In the genomic region with DNA sequence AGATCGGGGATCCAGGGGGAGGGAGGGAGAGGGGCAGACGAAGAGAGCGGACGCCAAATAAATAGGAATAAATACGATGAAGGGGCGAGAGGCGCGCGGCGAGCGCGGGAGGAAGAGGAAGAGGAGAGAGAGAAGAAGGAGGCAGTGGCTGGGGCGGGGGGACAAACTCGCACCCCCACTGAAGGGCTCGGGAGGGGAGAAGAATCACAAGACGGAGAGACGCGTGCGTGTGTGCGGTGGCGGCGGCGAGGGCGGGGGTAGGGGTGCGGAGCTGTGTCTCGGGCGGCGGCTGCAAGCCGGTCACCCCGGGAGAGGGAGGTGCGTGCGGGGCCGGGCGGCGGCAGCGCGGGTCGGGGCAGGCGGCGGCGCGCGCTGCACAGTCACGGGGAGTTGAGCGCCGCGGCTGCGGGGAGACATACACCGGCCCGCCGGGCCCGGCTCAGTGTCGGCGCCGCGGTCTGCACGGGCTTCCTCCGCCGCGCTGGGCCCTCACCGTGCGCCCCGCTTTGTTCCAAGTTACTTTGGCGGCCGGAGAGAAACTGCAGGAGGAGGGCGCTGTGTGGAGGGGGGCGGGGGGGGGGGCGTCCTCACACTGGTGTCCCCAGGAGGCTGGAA, we compare ENCODE assay signal across 7 mouse cellular contexts. TPM values are rescaled to one million over a fixed set of nuclear protein-coding genes. Genes with fewer than 3 reads are reported as not detected.
DNase-seq lines count a peak whose midpoint lies in the region; ATAC-seq and TF ChIP-seq lines count a peak whose summit lies in the region.

A gene (minus strand): TSS at position 142 of the 615 bp plus-strand sequence.

- H3K27me3 ChIP-seq in heart, embryonic 15.5 days: no peaks in the 10 kb centered on the region
- H3K27me3 ChIP-seq in small intestine, adult 2 months (ENCODE audit: control insufficient read depth, insufficient read depth, low read length): peaks cover 39% of the 10 kb centered on the region

- H3K4me3 ChIP-seq in embryonic fibroblast, embryonic 13.5 days (ENCODE audit: insufficient read depth, low read length): peak within 1 kb of the TSS; percentile 89
- peak within 1 kb of the TSS; percentile 91 for H3K4me3 ChIP-seq in heart, embryonic 15.5 days
- peak within 1 kb of the TSS; percentile 63 for H3K4me3 ChIP-seq in small intestine, adult 2 months (ENCODE audit: low read depth, low read length)

- H3K27ac ChIP-seq in embryonic fibroblast, embryonic 13.5 days (ENCODE audit: insufficient read depth, low read length): peak within 1 kb of the TSS; percentile 87
- H3K27ac ChIP-seq in heart, embryonic 15.5 days: peak within 1 kb of the TSS; percentile 95
- H3K27ac ChIP-seq in small intestine, adult 2 months (ENCODE audit: insufficient read depth, low read depth, low read length): no peak within 1 kb of the TSS

- H3K9ac ChIP-seq in heart, embryonic 15.5 days: peak within 1 kb of the TSS; percentile 82

- peak within 1 kb of the TSS; percentile 99 for H3K4me2 ChIP-seq in heart, embryonic 15.5 days

- 0 out of 2 replicates have a peak, but pooled peaks have one; percentile 14 for TF ChIP-seq POLR2A in embryonic fibroblast, embryonic 13.5 days (IDR thresholded peaks at IDR 0.05; ENCODE audit: low read depth, low read length)
- TF ChIP-seq POLR2A in small intestine, adult 2 months (IDR thresholded peaks at IDR 0.05; ENCODE audit: low read depth, low read length): no peak

- H3K36me3 ChIP-seq in heart, embryonic 15.5 days: no peaks in the 10 kb centered on the region
- no peaks in the 10 kb centered on the region for H3K36me3 ChIP-seq in small intestine, adult 2 months (ENCODE audit: control insufficient read depth, insufficient read depth, low read length)

- DNase-seq in MN1 (ENCODE audit: low spot score): peak; percentile 58
- DNase-seq in adrenal gland, adult 2 months: peak; percentile 73
- peak in 1 of 2 experiments; percentile 12 for DNase-seq in layer of hippocampus, adult 8-10 months (ENCODE audit: low spot score in 2 of 2)
- DNase-seq in lung, postnatal 4 days: peak; percentile 21 to 45

- WGBS in heart, embryonic 15.5 days: under 1% methylated on average over 65 of the region's 68 CpGs
- WGBS in small intestine, adult 2 months: 2% methylated on average over 62 of the region's 68 CpGs

- no peak for TF ChIP-seq CTCF in embryonic fibroblast, embryonic 13.5 days (IDR thresholded peaks at IDR 0.05; ENCODE audit: borderline replicate concordance, insufficient read depth, low read length)
- no peak for TF ChIP-seq CTCF in small intestine, adult 2 months (IDR thresholded peaks at IDR 0.05; ENCODE audit: extremely low read depth, insufficient read length, insufficient replicate concordance, low read depth, low read length)

- H3K4me1 ChIP-seq in embryonic fibroblast, embryonic 13.5 days (ENCODE audit: control insufficient read depth, insufficient read depth, low read length): no peaks in the 10 kb centered on the region
- H3K4me1 ChIP-seq in heart, embryonic 15.5 days (replicated peaks): peaks cover 4% of the 10 kb centered on the region; the same call in 1 of the 2 replicates
- peaks cover 4% of the 10 kb centered on the region; the same call in 1 of the 2 replicates for H3K4me1 ChIP-seq in small intestine, adult 2 months (ENCODE audit: control insufficient read depth, insufficient read depth, insufficient read length, low read length)

- H3K9me3 ChIP-seq in heart, embryonic 15.5 days (replicated peaks): no peaks in the 10 kb centered on the region

- ATAC-seq in heart, embryonic 15.5 days (replicated peaks; ENCODE audit: insufficient number of reproducible peaks, insufficient read depth, low FRiP score, low read depth): peak; percentile 20

RNA-seq across cellular contexts. Expression of the gene that starts here (rescaled TPM):
- total RNA-seq in adrenal gland, adult 2 months (2021): 10 to 100 TPM; 20.4 to 22.6 TPM
- polyA plus RNA-seq in adrenal gland, adult 2 months (2012; rRNA removed): 2.9 and 3.7 TPM in 2 replicates
- polyA plus RNA-seq in embryonic fibroblast, embryonic 13.5 days (2011; ENCODE audit: insufficient read length, low read depth, missing spikeins): 28.3 and 49.7 TPM in 2 replicates
- polyA plus RNA-seq in heart, embryonic 15.5 days (2015; fragmentation: Nextera tagmentation; extraction: Ambion mirVana): 22.4 and 23.6 TPM in 2 replicates
- total RNA-seq in layer of hippocampus, adult 8-10 months (2022): 10 to 100 TPM in 3 of 4 experiments, 1 to 10 TPM in 1; 6.6 to 13.5 (median 11.4) TPM
- polyA plus RNA-seq in small intestine, adult 2 months (2012; rRNA removed): 0.46 and 0.80 TPM in 2 replicates
